13 mouse cellular contexts compared by ENCODE assay signal in the genomic region with DNA sequence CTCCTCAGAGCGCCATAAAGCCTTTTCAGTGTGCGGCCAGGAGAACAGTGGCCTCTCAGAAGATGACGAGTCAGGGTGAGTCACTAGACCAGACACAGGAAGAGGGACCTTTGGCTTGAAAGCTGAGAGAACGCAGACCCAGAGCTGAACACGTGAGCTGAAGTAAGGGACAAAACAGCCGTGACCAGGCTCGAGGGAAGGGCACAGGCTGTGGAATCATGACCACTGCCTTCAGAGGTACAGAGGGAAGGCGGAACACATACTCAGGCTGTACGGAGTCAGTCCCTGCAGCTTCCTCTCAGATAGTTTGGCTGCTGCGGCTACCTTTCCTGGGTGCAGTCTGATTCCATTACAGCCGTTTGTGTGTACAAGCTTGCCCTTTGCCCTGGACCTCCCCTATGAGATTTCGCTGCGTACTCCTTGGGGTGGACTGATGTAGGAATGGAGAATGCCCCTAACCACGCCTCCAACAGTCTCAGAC. TPM values are rescaled to one million over a fixed set of nuclear protein-coding genes. Genes with fewer than 3 reads are reported as not detected.
A peak's percentile ranks its signal among the peaks of the same experiment; 100 is the strongest.
DNase-seq lines count a peak whose midpoint lies in the region; ATAC-seq lines count a peak whose summit lies in the region.
"Had no signal": no experiment of that assay in that cellular context is flagged by ENCODE, and none has a peak within 500 bp of the region (broad histone marks: within the 10 kb centered on the region; RNA-seq: fewer than 3 reads in every experiment).

No protein-coding gene starts in this region.

- H3K4me2 ChIP-seq in liver, embryonic 11.5 days = 0 out of 2 replicates have a peak overlapping the region, but pooled peaks have one; percentile 6
- peak overlapping the region; percentile 20 for H3K4me2 ChIP-seq in liver, embryonic 15.5 days
- no peak overlapping the region for H3K4me2 ChIP-seq in midbrain, embryonic 16.5 days (ENCODE audit: low read length)
- H3K4me2 ChIP-seq: forebrain, embryonic 13.5 days; limb, embryonic 13.5 days; neural tube, embryonic 12.5 days had no signal

- peak; percentile 62 for DNase-seq in adrenal gland, adult 2 months
- no peak for DNase-seq in adrenal gland, adult 18-20 months (ENCODE audit: low spot score in 2 of 2)
- DNase-seq in liver, embryonic 11.5 days (ENCODE audit: low spot score) = no peak
- no peak for DNase-seq in liver
- no peak for DNase-seq in right cerebral cortex, postnatal 4 days
- no peak for DNase-seq in layer of hippocampus, postnatal 25 days (ENCODE audit: extremely low spot score in 1 of 2, low spot score in 1 of 2)
- DNase-seq: B cell, adult 2 months; gastrocnemius, postnatal 36 days had no signal

- H3K27me3 ChIP-seq in liver, embryonic 11.5 days (replicated peaks; ENCODE audit: control insufficient read depth, insufficient read depth, low read length) = no peaks in the 10 kb centered on the region
- H3K27me3 ChIP-seq in liver, embryonic 15.5 days = no peaks in the 10 kb centered on the region
- no peaks in the 10 kb centered on the region for H3K27me3 ChIP-seq in midbrain, embryonic 16.5 days (ENCODE audit: control insufficient read depth, insufficient read depth, low read depth, low read length)
- H3K27me3 ChIP-seq: forebrain, embryonic 13.5 days; limb, embryonic 13.5 days; neural tube, embryonic 12.5 days had no signal

- no peaks in the 10 kb centered on the region for H3K36me3 ChIP-seq in liver, embryonic 11.5 days (ENCODE audit: control insufficient read depth, insufficient read depth, low read length)
- H3K36me3 ChIP-seq in liver, embryonic 15.5 days (replicated peaks) = no peaks in the 10 kb centered on the region
- H3K36me3 ChIP-seq in midbrain, embryonic 16.5 days (ENCODE audit: control insufficient read depth, insufficient read depth, low read length) = no peaks in the 10 kb centered on the region
- H3K36me3 ChIP-seq: limb, embryonic 13.5 days; neural tube, embryonic 12.5 days had no signal

- no peak for ATAC-seq in liver, embryonic 11.5 days (replicated peaks; ENCODE audit: low FRiP score)
- ATAC-seq in liver, embryonic 15.5 days (ENCODE audit: insufficient read depth) = no peak; the same call in 1 of the 2 replicates
- no peak for ATAC-seq in midbrain, embryonic 16.5 days

- 44% methylated on average over 14 of the region's 14 CpGs for WGBS in liver, embryonic 11.5 days
- WGBS in liver, embryonic 15.5 days (ENCODE audit: insufficient replicate concordance) = 45% methylated on average over 14 of the region's 14 CpGs
- WGBS in midbrain, embryonic 16.5 days = 73% methylated on average over 14 of the region's 14 CpGs

- no peaks in the 10 kb centered on the region for H3K9me3 ChIP-seq in liver, embryonic 11.5 days (ENCODE audit: control insufficient read depth, low read length)
- H3K9me3 ChIP-seq in liver, embryonic 15.5 days (replicated peaks) = no peaks in the 10 kb centered on the region
- no peaks in the 10 kb centered on the region for H3K9me3 ChIP-seq in midbrain, embryonic 16.5 days (replicated peaks; ENCODE audit: control insufficient read depth, low read length, poor library complexity, severe bottlenecking)
- H3K9me3 ChIP-seq: forebrain, embryonic 13.5 days; limb, embryonic 13.5 days; neural tube, embryonic 12.5 days had no signal

- H3K27ac ChIP-seq in liver, embryonic 11.5 days (ENCODE audit: low read depth, low read length) = peak overlapping the region; percentile 8; the same call in 1 of the 2 replicates
- H3K27ac ChIP-seq in liver, embryonic 15.5 days (replicated peaks) = no peak overlapping the region
- H3K27ac ChIP-seq in midbrain, embryonic 16.5 days (ENCODE audit: low read length) = no peak overlapping the region
- H3K27ac ChIP-seq: forebrain, embryonic 13.5 days; limb, embryonic 13.5 days; neural tube, embryonic 12.5 days had no signal

- H3K4me3 ChIP-seq in liver, embryonic 11.5 days (ENCODE audit: low read depth, low read length) = no peak overlapping the region
- H3K4me3 ChIP-seq in liver, embryonic 15.5 days (replicated peaks) = no peak overlapping the region
- H3K4me3 ChIP-seq in midbrain, embryonic 16.5 days (ENCODE audit: low read depth, low read length) = no peak overlapping the region
- H3K4me3 ChIP-seq: forebrain, embryonic 13.5 days; limb, embryonic 13.5 days; neural tube, embryonic 12.5 days had no signal

- H3K4me1 ChIP-seq in liver, embryonic 11.5 days (replicated peaks; ENCODE audit: control insufficient read depth, insufficient read depth, low read length) = peaks cover 4% of the 10 kb centered on the region; the same call in 1 of the 2 replicates
- H3K4me1 ChIP-seq in liver, embryonic 15.5 days (replicated peaks) = peaks cover 19% of the 10 kb centered on the region
- no peaks in the 10 kb centered on the region for H3K4me1 ChIP-seq in midbrain, embryonic 16.5 days (ENCODE audit: control insufficient read depth, insufficient read depth, low read length)

- no peak overlapping the region for H3K9ac ChIP-seq in liver, embryonic 11.5 days (ENCODE audit: low read depth, low read length)
- no peak overlapping the region for H3K9ac ChIP-seq in liver, embryonic 15.5 days
- H3K9ac ChIP-seq in midbrain, embryonic 16.5 days (ENCODE audit: low read depth, low read length) = no peak overlapping the region
- H3K9ac ChIP-seq: forebrain, embryonic 13.5 days; limb, embryonic 13.5 days; neural tube, embryonic 12.5 days had no signal

RNA-seq across cellular contexts. Expression of a gene that starts 8.7 kb away (rescaled TPM):
- total RNA-seq in adrenal gland, adult 2 months (2021) = 100 to 1,000 TPM in 1 of 2 experiments, 10 to 100 TPM in 1; 56.2 to 106 TPM
- 161 and 176 TPM in 2 replicates for polyA plus RNA-seq in adrenal gland, adult 2 months (2012; rRNA removed)
- 10 to 100 TPM; 71.3 to 71.7 TPM for total RNA-seq in adrenal gland, adult 18-20 months (2021)
- polyA plus RNA-seq in liver, embryonic 11.5 days (2014; fragmentation: Nextera tagmentation; extraction: Ambion mirVana) = 400 and 425 TPM in 2 replicates
- polyA plus RNA-seq in liver, embryonic 15.5 days (2015; fragmentation: Nextera tagmentation; extraction: Ambion mirVana) = 187 and 214 TPM in 2 replicates
- polyA plus RNA-seq in midbrain, embryonic 16.5 days (2015; fragmentation: Nextera tagmentation; extraction: Ambion mirVana) = 156 and 157 TPM in 2 replicates
- 10 to 100 TPM; 62.5 to 69.6 TPM for total RNA-seq in layer of hippocampus, postnatal 25 days (2021)

RNA-seq across cellular contexts. Expression of a gene that starts 17.6 kb away (rescaled TPM):
- 1 to 10 TPM; 5.0 to 7.0 TPM for total RNA-seq in adrenal gland, adult 2 months (2021)
- polyA plus RNA-seq in adrenal gland, adult 2 months (2012; rRNA removed) = 19.9 and 22.4 TPM in 2 replicates
- total RNA-seq in adrenal gland, adult 18-20 months (2021) = 1 to 10 TPM; 4.7 to 4.9 TPM
- 93.2 and 98.2 TPM in 2 replicates for polyA plus RNA-seq in liver, embryonic 11.5 days (2014; fragmentation: Nextera tagmentation; extraction: Ambion mirVana)
- 45.9 and 46.0 TPM in 2 replicates for polyA plus RNA-seq in liver, embryonic 15.5 days (2015; fragmentation: Nextera tagmentation; extraction: Ambion mirVana)
- polyA plus RNA-seq in midbrain, embryonic 16.5 days (2015; fragmentation: Nextera tagmentation; extraction: Ambion mirVana) = 5.7 and 6.2 TPM in 2 replicates
- 1 to 10 TPM; 1.1 to 1.6 TPM for total RNA-seq in layer of hippocampus, postnatal 25 days (2021)

RNA-seq across cellular contexts. Expression of a gene that starts 25.8 kb away (rescaled TPM):
- 1 to 10 TPM; 6.0 to 7.8 TPM for total RNA-seq in adrenal gland, adult 2 months (2021)
- polyA plus RNA-seq in adrenal gland, adult 2 months (2012; rRNA removed) = 6.8 and 8.0 TPM in 2 replicates
- 1 to 10 TPM; 5.0 to 6.1 TPM for total RNA-seq in adrenal gland, adult 18-20 months (2021)
- polyA plus RNA-seq in liver, embryonic 11.5 days (2014; fragmentation: Nextera tagmentation; extraction: Ambion mirVana) = 6.5 and 6.6 TPM in 2 replicates
- 8.2 and 8.8 TPM in 2 replicates for polyA plus RNA-seq in liver, embryonic 15.5 days (2015; fragmentation: Nextera tagmentation; extraction: Ambion mirVana)
- 8.4 and 8.9 TPM in 2 replicates for polyA plus RNA-seq in midbrain, embryonic 16.5 days (2015; fragmentation: Nextera tagmentation; extraction: Ambion mirVana)
- total RNA-seq in layer of hippocampus, postnatal 25 days (2021) = 10 to 100 TPM; 11.2 TPM

RNA-seq across cellular contexts. Expression of a gene that starts 26.0 kb away (rescaled TPM):
- 10 to 100 TPM; 53.8 to 55.5 TPM for total RNA-seq in adrenal gland, adult 2 months (2021)
- polyA plus RNA-seq in adrenal gland, adult 2 months (2012; rRNA removed) = 159 and 161 TPM in 2 replicates
- 10 to 100 TPM; 63.1 to 64.5 TPM for total RNA-seq in adrenal gland, adult 18-20 months (2021)
- 40.3 and 44.6 TPM in 2 replicates for polyA plus RNA-seq in liver, embryonic 11.5 days (2014; fragmentation: Nextera tagmentation; extraction: Ambion mirVana)
- 24.2 and 33.1 TPM in 2 replicates for polyA plus RNA-seq in liver, embryonic 15.5 days (2015; fragmentation: Nextera tagmentation; extraction: Ambion mirVana)
- polyA plus RNA-seq in midbrain, embryonic 16.5 days (2015; fragmentation: Nextera tagmentation; extraction: Ambion mirVana) = 93.8 and 101 TPM in 2 replicates
- total RNA-seq in layer of hippocampus, postnatal 25 days (2021) = 10 to 100 TPM; 75.2 to 87.6 TPM

RNA-seq across cellular contexts. Expression of a gene that starts 34.3 kb away (rescaled TPM):
- total RNA-seq in adrenal gland, adult 2 months (2021) = 10 to 100 TPM; 15.1 to 26.4 TPM
- 47.5 and 64.7 TPM in 2 replicates for polyA plus RNA-seq in adrenal gland, adult 2 months (2012; rRNA removed)
- 10 to 100 TPM; 14.1 to 28.4 TPM for total RNA-seq in adrenal gland, adult 18-20 months (2021)
- polyA plus RNA-seq in liver, embryonic 11.5 days (2014; fragmentation: Nextera tagmentation; extraction: Ambion mirVana) = 29.7 and 45.8 TPM in 2 replicates
- polyA plus RNA-seq in liver, embryonic 15.5 days (2015; fragmentation: Nextera tagmentation; extraction: Ambion mirVana) = 12.4 and 17.4 TPM in 2 replicates
- polyA plus RNA-seq in midbrain, embryonic 16.5 days (2015; fragmentation: Nextera tagmentation; extraction: Ambion mirVana) = 1.8 and 2.0 TPM in 2 replicates
- total RNA-seq in layer of hippocampus, postnatal 25 days (2021) = 1 to 10 TPM; 3.6 to 5.7 TPM
